Mouse (Mus musculus) heart, postnatal 0 days (tissue): ENCODE measurements at regions not wholly inside any gene's neighbourhood (a gene's known extent, or its start where the extent isn't known, plus 50 kb on each side); places are given as distances from the start of the nearest gene placed in this dataset.

Experiments
- CTCF ChIP-seq: IDR thresholded peaks from 2 replicates; pipeline ENCODE4 v1.5.1; 2016; ENCODE audit warnings: antibody characterized with exemption, control low read depth, low read depth
- EP300 ChIP-seq: IDR thresholded peaks from 2 replicates; pipeline ENCODE4 v1.6.1; 2016; ENCODE audit warnings: antibody characterized with exemption, low read depth

- TF ChIP-seq CTCF: no peak
- TF ChIP-seq EP300: no peak
Measured at GRCm38 (mm10) chr1:50637992-50638391, 262.5 kb upstream of the Tmeff2 start.
